Mouse (Mus musculus) erythroblast, embryonic 14.5 days (primary cell): ENCODE measurements around the gene Tenm3.

Experiments
- GATA1 ChIP-seq: IDR thresholded peaks from 2 replicates; pipeline ENCODE4 v1.6.1; 2012; ENCODE audit warnings: low read length, inconsistent platforms, mixed read lengths
- TAL1 ChIP-seq: IDR thresholded peaks from 3 replicates; pipeline ENCODE4 v1.6.1; 2012; ENCODE audit warnings: low read length, inconsistent platforms, mixed read lengths

GRCm38 (mm10) chr8:48204114-48204837, 639.5 kb downstream of the Tenm3 start:
- TF ChIP-seq TAL1 (no peak), GATA1 (no peak)
